ENCODE assay signal across 9 mouse cellular contexts in the genomic region with DNA sequence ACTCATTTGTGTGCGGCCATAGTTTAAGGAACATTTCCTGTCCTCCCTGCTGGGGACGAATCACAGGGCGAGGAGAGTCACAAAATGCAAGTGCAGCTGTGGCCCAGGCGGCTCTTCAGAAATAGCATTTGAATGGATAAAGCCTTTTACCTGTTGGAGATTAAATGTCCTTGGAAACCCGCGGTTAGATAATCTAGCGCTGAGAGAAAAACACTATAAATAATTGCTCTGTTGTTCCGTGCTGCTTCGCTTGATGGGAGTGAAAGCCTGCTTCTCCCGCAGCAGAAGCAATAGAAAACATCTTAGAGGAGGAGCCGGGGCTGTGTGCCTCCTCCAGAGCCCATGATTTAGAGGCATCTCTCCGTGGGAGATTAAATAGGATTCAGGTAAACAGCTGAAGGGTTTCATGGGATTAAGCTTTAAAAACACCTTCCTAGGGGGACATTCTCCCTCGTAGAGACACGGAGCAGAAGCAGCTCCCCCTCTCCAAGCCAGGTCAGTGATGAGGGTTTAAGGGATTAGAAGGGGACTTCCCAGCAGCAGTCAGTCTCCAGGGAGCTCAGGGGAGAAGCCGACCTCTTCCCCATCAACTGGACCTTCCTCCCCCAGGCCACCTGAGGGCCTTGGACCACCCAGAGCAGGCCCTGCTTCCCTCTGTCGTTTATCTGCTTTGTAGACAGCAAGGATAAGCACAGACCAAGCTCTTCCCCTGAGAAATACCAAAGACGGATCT.
DNase-seq lines count a peak whose midpoint lies in the region; ATAC-seq lines count a peak whose summit lies in the region.
"Had no signal": no experiment of that assay in that cellular context is flagged by ENCODE, and none has a peak within 500 bp of the region (broad histone marks: within the 10 kb centered on the region; RNA-seq: fewer than 3 reads in every experiment).

No protein-coding gene starts in this region.

- peak overlapping the region; percentile 8 for H3K27ac ChIP-seq in kidney, embryonic 16.5 days (ENCODE audit: low read length)
- H3K27ac ChIP-seq in forebrain, embryonic 12.5 days: 0 out of 2 replicates have a peak overlapping the region, but pooled peaks have one; percentile 15
- peak overlapping the region; percentile 53 for H3K27ac ChIP-seq in midbrain, embryonic 15.5 days

- no peaks in the 10 kb centered on the region for H3K9me3 ChIP-seq in kidney, embryonic 16.5 days (ENCODE audit: low read length)
- no peaks in the 10 kb centered on the region for H3K9me3 ChIP-seq in forebrain, embryonic 12.5 days
- no peaks in the 10 kb centered on the region for H3K9me3 ChIP-seq in midbrain, embryonic 15.5 days

- H3K4me1 ChIP-seq in kidney, embryonic 16.5 days (ENCODE audit: insufficient read depth, low read length): peaks cover 58% of the 10 kb centered on the region
- H3K4me1 ChIP-seq in forebrain, embryonic 12.5 days: peaks cover 15% of the 10 kb centered on the region
- peaks cover 14% of the 10 kb centered on the region for H3K4me1 ChIP-seq in midbrain, embryonic 15.5 days

- no peaks in the 10 kb centered on the region for H3K27me3 ChIP-seq in kidney, embryonic 16.5 days (ENCODE audit: insufficient read depth, low read length)
- no peaks in the 10 kb centered on the region for H3K27me3 ChIP-seq in forebrain, embryonic 12.5 days
- H3K27me3 ChIP-seq in midbrain, embryonic 15.5 days (replicated peaks): no peaks in the 10 kb centered on the region

- H3K36me3 ChIP-seq in kidney, embryonic 16.5 days (ENCODE audit: insufficient read depth, low read length): no peaks in the 10 kb centered on the region
- H3K36me3 ChIP-seq in forebrain, embryonic 12.5 days (replicated peaks): no peaks in the 10 kb centered on the region
- no peaks in the 10 kb centered on the region for H3K36me3 ChIP-seq in midbrain, embryonic 15.5 days (replicated peaks)

- H3K9ac ChIP-seq in kidney, embryonic 16.5 days (replicated peaks; ENCODE audit: low read length): 0 out of 2 replicates have a peak overlapping the region, but pooled peaks have one; percentile 32
- H3K9ac ChIP-seq in forebrain, embryonic 12.5 days: no peak overlapping the region
- H3K9ac ChIP-seq in midbrain, embryonic 15.5 days: no peak overlapping the region

- H3K4me3 ChIP-seq in kidney, embryonic 16.5 days (ENCODE audit: low read length): no peak overlapping the region
- no peak overlapping the region for H3K4me3 ChIP-seq in forebrain, embryonic 12.5 days (replicated peaks)
- no peak overlapping the region for H3K4me3 ChIP-seq in midbrain, embryonic 15.5 days

- no peak for ATAC-seq in kidney, embryonic 16.5 days (ENCODE audit: low FRiP score, low TSS enrichment)
- ATAC-seq in forebrain, embryonic 12.5 days (ENCODE audit: low FRiP score): no peak
- peak; percentile 40; the same call in 1 of the 2 replicates for ATAC-seq in midbrain, embryonic 15.5 days (replicated peaks)

- WGBS in kidney, embryonic 16.5 days: 14% methylated on average over 17 of the region's 17 CpGs
- WGBS in forebrain, embryonic 12.5 days: 8% methylated on average over 17 of the region's 17 CpGs
- 7% methylated on average over 17 of the region's 17 CpGs for WGBS in midbrain, embryonic 15.5 days

- 0 out of 2 replicates have a peak overlapping the region, but pooled peaks have one; percentile 13 for H3K4me2 ChIP-seq in kidney, embryonic 16.5 days (replicated peaks; ENCODE audit: low read depth, low read length)
- peak overlapping the region; percentile 19; the same call in 1 of the 2 replicates for H3K4me2 ChIP-seq in forebrain, embryonic 12.5 days
- peak overlapping the region; percentile 8; the same call in 1 of the 2 replicates for H3K4me2 ChIP-seq in midbrain, embryonic 15.5 days

- no peak for DNase-seq in kidney, postnatal 14 days
- DNase-seq in brain, adult 2 months (ENCODE audit: low read depth, low spot score): peak; percentile 63
- no peak for DNase-seq in urinary bladder, adult 18-20 months (ENCODE audit: low spot score in 2 of 2)
- no peak for DNase-seq in adrenal gland, postnatal 14 days
- DNase-seq: gastrocnemius, postnatal 25 days; kidney, adult 8-10 months had no signal
